Mouse (Mus musculus) hematopoietic stem cell, adult 5-6 weeks (primary cell): ENCODE data around the gene Dpp3. TPM values are rescaled to one million over a fixed set of nuclear protein-coding genes. Genes with fewer than 3 reads are reported as not detected.

Source experiments
- total RNA-seq: library from RNA; stranded (forward); fragments of 172-1452, 232-1000 nt; gene quantifications from 2 replicates; pipeline ENCODE4 v1.2.3, GENCODE M21; 2017

Dpp3 gene
- total RNA-seq, 1 experiment from 2014 or later = 37.6 TPM

Other genes with a start within 250 kb of the Dpp3 start
- gene Gm960, start 229.6 kb downstream of the Dpp3 start, total RNA-seq = 0.56 and 6.6 TPM in 2 replicates
- 0.20 and 1.1 TPM in 2 replicates for gene Sptbn2, start 217.1 kb downstream of the Dpp3 start, total RNA-seq
- gene Rbm4b, start 171.8 kb downstream of the Dpp3 start, total RNA-seq = 28.8 and 29.5 TPM in 2 replicates
- 75.7 and 127 TPM in 2 replicates for gene Rbm4, start 134.4 kb downstream of the Dpp3 start, total RNA-seq
- gene Gm21992, start 116.7 kb downstream of the Dpp3 start, total RNA-seq = 41.8 and 81.7 TPM in 2 replicates
- 16.8 and 17.4 TPM in 2 replicates for gene Rbm14, start 116.7 kb downstream of the Dpp3 start, total RNA-seq
- gene Ccs, start 89.0 kb downstream of the Dpp3 start, total RNA-seq = 24.1 and 24.7 TPM in 2 replicates
- gene Ccdc87, start 88.9 kb downstream of the Dpp3 start, total RNA-seq = not detected in 2 replicates
- gene Ctsf, start 73.2 kb downstream of the Dpp3 start, total RNA-seq = 18.9 and 29.8 TPM in 2 replicates
- gene Actn3, start 50.4 kb downstream of the Dpp3 start, total RNA-seq = 0.06 and 0.20 TPM in 2 replicates
- gene Zdhhc24, start 49.6 kb downstream of the Dpp3 start, total RNA-seq = 13.1 and 17.4 TPM in 2 replicates
- gene Bbs1, start 21.7 kb downstream of the Dpp3 start, total RNA-seq = 2.3 and 3.2 TPM in 2 replicates
- 0.10 TPM in 1 of 2 replicates, not detected in the other for gene Peli3, start 14.8 kb upstream of the Dpp3 start, total RNA-seq
- gene Mrpl11, start 33.9 kb upstream of the Dpp3 start, total RNA-seq = 50.0 and 71.5 TPM in 2 replicates
- gene Npas4, start 62.0 kb upstream of the Dpp3 start, total RNA-seq = not detected in 2 replicates
- 2.3 and 5.3 TPM in 2 replicates for gene Slc29a2, start 95.6 kb upstream of the Dpp3 start, total RNA-seq
- not detected in 2 replicates for gene B4gat1, start 110.5 kb upstream of the Dpp3 start, total RNA-seq
- gene AC124502.3, start 110.6 kb upstream of the Dpp3 start, total RNA-seq = 7.3 and 8.4 TPM in 2 replicates
- gene Brms1, start 113.1 kb upstream of the Dpp3 start, total RNA-seq = 23.3 and 29.5 TPM in 2 replicates
- gene Rin1, start 122.2 kb upstream of the Dpp3 start, total RNA-seq = 0.69 TPM in 1 of 2 replicates, not detected in the other
- gene Cd248, start 139.8 kb upstream of the Dpp3 start, total RNA-seq = 0.31 and 0.74 TPM in 2 replicates
- not detected in 2 replicates for gene Tmem151a, start 157.2 kb upstream of the Dpp3 start, total RNA-seq
- gene Yif1a, start 160.3 kb upstream of the Dpp3 start, total RNA-seq = 8.2 and 12.9 TPM in 2 replicates
- gene Cnih2, start 170.2 kb upstream of the Dpp3 start, total RNA-seq = 0.35 TPM in 1 of 2 replicates, not detected in the other
- 70.4 and 70.9 TPM in 2 replicates for gene Rab1b, start 178.8 kb upstream of the Dpp3 start, total RNA-seq
- 9.8 and 10.1 TPM in 2 replicates for gene Klc2, start 190.3 kb upstream of the Dpp3 start, total RNA-seq